Mouse (Mus musculus) testis, adult 2 months (tissue): ENCODE data around the gene Vcam1.

Experiments used
- CTCF ChIP-seq: fragments of 200-500 bp; IDR thresholded peaks from 2 replicates; pipeline ENCODE4 v1.5.1; 2012; ENCODE audit warnings: low read depth, mild to moderate bottlenecking, inconsistent platforms, low read length, moderate library complexity; ENCODE audit not compliant: control insufficient read depth, insufficient read depth, insufficient replicate concordance
- POLR2A ChIP-seq: fragments of 200-500 bp; IDR thresholded peaks from 2 replicates; pipeline ENCODE4 v1.6.1; 2012; ENCODE audit warnings: low read depth, mild to moderate bottlenecking, inconsistent platforms, low read length, moderate library complexity; ENCODE audit not compliant: control insufficient read depth

DNA sequence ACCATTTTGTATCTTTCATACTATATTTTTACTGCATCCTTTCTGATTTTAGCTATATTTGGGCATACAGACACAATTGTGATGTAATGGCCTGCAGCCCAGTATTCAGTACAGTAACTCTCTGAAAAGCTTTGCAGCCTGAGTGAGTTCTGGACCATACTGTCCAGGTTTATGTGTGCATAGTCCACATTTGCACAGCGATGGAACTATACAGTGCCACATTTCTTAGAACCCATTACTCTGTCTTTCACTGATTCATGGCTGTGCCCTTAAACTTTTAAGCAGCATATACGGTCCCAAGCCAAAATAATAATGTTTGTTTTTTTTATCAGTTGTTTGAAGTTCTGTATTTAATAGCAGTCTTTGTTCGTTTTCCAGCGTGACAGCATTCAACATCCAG, 25.2 kb downstream of the Vcam1 start:
- TF ChIP-seq POLR2A (no peak), CTCF (no peak)
